Comparison of ENCODE assay signal across 7 mouse cellular contexts in the genomic region with DNA sequence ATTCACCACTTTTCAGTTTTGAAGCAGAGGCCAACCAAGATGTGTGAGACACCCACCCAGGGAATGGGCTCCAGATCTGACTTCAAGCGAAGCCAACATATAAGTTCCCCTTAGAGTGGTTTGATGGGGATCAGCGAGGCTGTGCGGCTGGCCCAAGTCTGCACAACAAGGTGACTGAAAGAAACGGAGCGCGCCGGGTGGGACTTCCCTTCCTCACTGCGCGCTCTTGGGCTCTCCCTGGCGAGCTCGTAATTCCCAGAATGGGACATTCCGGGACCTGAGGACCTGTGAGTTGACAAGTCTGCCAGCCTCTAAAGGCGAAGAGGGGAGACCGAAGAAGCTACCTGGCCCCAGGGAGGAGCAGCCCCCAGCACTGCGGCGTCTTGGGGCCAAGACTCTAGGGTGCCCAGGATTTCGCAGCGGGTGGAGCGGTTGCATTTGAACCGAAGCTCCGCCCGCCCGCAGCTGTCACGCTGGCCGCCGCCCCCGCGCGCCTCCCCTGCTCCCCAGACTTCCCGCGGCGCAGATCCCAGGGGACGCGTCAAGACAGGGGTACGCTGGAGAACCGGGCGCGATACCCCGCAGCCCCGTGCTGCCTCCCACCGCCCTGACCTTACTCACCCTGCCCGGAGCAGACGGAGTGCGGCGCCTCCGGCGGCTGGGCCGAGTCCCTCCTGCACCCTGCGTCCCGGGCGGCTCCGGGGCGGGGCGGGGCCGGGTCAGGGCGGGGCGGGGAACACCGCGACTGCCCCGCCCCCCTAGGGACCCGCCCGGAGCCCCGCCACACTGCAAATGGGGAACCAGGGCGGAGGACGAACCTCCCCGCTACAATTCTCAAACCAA. TPM values are rescaled to one million over a fixed set of nuclear protein-coding genes. Genes with fewer than 3 reads are reported as not detected.
DNase-seq lines count a peak whose midpoint lies in the region; ATAC-seq and TF ChIP-seq lines count a peak whose summit lies in the region.

Gene Syne3 (minus strand): TSS at position 440 of the 843 bp plus-strand sequence.

- peak within 1 kb of the TSS; percentile 52 for H3K9ac ChIP-seq in hindbrain, postnatal 0 days (replicated peaks; ENCODE audit: low read length)
- H3K9ac ChIP-seq in limb, embryonic 13.5 days: peak within 1 kb of the TSS; percentile 72
- H3K9ac ChIP-seq in midbrain, embryonic 15.5 days: peak within 1 kb of the TSS; percentile 49

- H3K4me1 ChIP-seq in brown adipose tissue, adult 24 weeks (ENCODE audit: control insufficient read depth, insufficient read depth, insufficient read length, low read length): peaks cover 14% of the 10 kb centered on the region
- H3K4me1 ChIP-seq in hindbrain, postnatal 0 days (ENCODE audit: insufficient read depth, low read length): no peaks in the 10 kb centered on the region
- H3K4me1 ChIP-seq in limb, embryonic 13.5 days: peaks cover 34% of the 10 kb centered on the region
- H3K4me1 ChIP-seq in midbrain, embryonic 15.5 days: peaks cover 17% of the 10 kb centered on the region
- peaks cover 42% of the 10 kb centered on the region; the same call in 1 of the 2 replicates for H3K4me1 ChIP-seq in spleen, adult 2 months (ENCODE audit: control insufficient read depth, insufficient read depth, insufficient read length)

- 0 out of 2 replicates have a peak, but pooled peaks cover 4% of the 10 kb centered on the region for H3K27me3 ChIP-seq in hindbrain, postnatal 0 days (ENCODE audit: insufficient read depth, low read length)
- peaks cover 50% of the 10 kb centered on the region for H3K27me3 ChIP-seq in limb, embryonic 13.5 days
- H3K27me3 ChIP-seq in midbrain, embryonic 15.5 days (replicated peaks): peaks cover 44% of the 10 kb centered on the region
- H3K27me3 ChIP-seq in spleen, adult 2 months (ENCODE audit: control insufficient read depth, insufficient read depth, low read length): no peaks in the 10 kb centered on the region

- H3K9me3 ChIP-seq in hindbrain, postnatal 0 days (ENCODE audit: low read length): no peaks in the 10 kb centered on the region
- no peaks in the 10 kb centered on the region for H3K9me3 ChIP-seq in limb, embryonic 13.5 days
- no peaks in the 10 kb centered on the region for H3K9me3 ChIP-seq in midbrain, embryonic 15.5 days

- peak; percentile 57; the same call in 1 of the 2 replicates for ATAC-seq in hindbrain, postnatal 0 days
- peak; percentile 63 for ATAC-seq in limb, embryonic 13.5 days (ENCODE audit: low FRiP score, low read depth)
- peak; percentile 68 for ATAC-seq in midbrain, embryonic 15.5 days (replicated peaks)

- intact Hi-C loops in gastrocnemius, postnatal 14 days (cut with DNase I; ENCODE audit: low total_unique reads): no loop called here

- H3K27ac ChIP-seq in brown adipose tissue, adult 24 weeks (replicated peaks; ENCODE audit: low read depth, low read length): peak within 1 kb of the TSS; percentile 60; the same call in 1 of the 2 replicates
- no peak within 1 kb of the TSS for H3K27ac ChIP-seq in hindbrain, postnatal 0 days
- H3K27ac ChIP-seq in limb, embryonic 13.5 days: peak within 1 kb of the TSS; percentile 10; the same call in 1 of the 2 replicates
- no peak within 1 kb of the TSS for H3K27ac ChIP-seq in midbrain, embryonic 15.5 days
- H3K27ac ChIP-seq in spleen, adult 2 months (ENCODE audit: insufficient read depth, low read length): peak within 1 kb of the TSS; percentile 93

- peak; percentile 20; the same call in 1 of the 2 replicates for TF ChIP-seq POLR2A in spleen, adult 2 months (IDR thresholded peaks at IDR 0.05; ENCODE audit: low read depth, low read length)

- no peak for TF ChIP-seq CTCF in hindbrain, postnatal 0 days (IDR thresholded peaks at IDR 0.05; ENCODE audit: low read depth)
- no peak for TF ChIP-seq CTCF in spleen, adult 2 months (IDR thresholded peaks at IDR 0.05; ENCODE audit: extremely low read depth, insufficient read depth, insufficient read length, insufficient replicate concordance)

- 2% methylated on average over 56 of the region's 66 CpGs for WGBS in hindbrain, postnatal 0 days
- WGBS in limb, embryonic 13.5 days: under 1% methylated on average over 64 of the region's 66 CpGs
- under 1% methylated on average over 65 of the region's 66 CpGs for WGBS in midbrain, embryonic 15.5 days
- WGBS in spleen, adult 2 months: under 1% methylated on average over 62 of the region's 66 CpGs

- peak within 1 kb of the TSS; percentile 97 for H3K4me2 ChIP-seq in hindbrain, postnatal 0 days (ENCODE audit: low read depth, low read length)
- H3K4me2 ChIP-seq in limb, embryonic 13.5 days (replicated peaks): peak within 1 kb of the TSS; percentile 99
- peak within 1 kb of the TSS; percentile 97 for H3K4me2 ChIP-seq in midbrain, embryonic 15.5 days

- no peaks in the 10 kb centered on the region for H3K36me3 ChIP-seq in hindbrain, postnatal 0 days (ENCODE audit: insufficient read depth, low read length)
- H3K36me3 ChIP-seq in limb, embryonic 13.5 days: no peaks in the 10 kb centered on the region
- no peaks in the 10 kb centered on the region for H3K36me3 ChIP-seq in midbrain, embryonic 15.5 days (replicated peaks)
- H3K36me3 ChIP-seq in spleen, adult 2 months (ENCODE audit: control insufficient read depth, insufficient read depth, low read length): no peaks in the 10 kb centered on the region

- peak; percentile 84 for DNase-seq in NIH3T3 (ENCODE audit: low read depth)
- peak; percentile 78 for DNase-seq in gastrocnemius, postnatal 14 days
- peak; percentile 31 for DNase-seq in hindbrain, postnatal 0 days (ENCODE audit: low spot score)
- DNase-seq in spleen, adult 2 months (ENCODE audit: low read depth in 1 of 2, low spot score in 2 of 2): peak; percentile 57 to 80

- peak within 1 kb of the TSS; percentile 89 for H3K4me3 ChIP-seq in brown adipose tissue, adult 24 weeks (ENCODE audit: insufficient read depth, low read depth, low read length)
- peak within 1 kb of the TSS; percentile 57 for H3K4me3 ChIP-seq in hindbrain, postnatal 0 days (ENCODE audit: low read length)
- peak within 1 kb of the TSS; percentile 69 for H3K4me3 ChIP-seq in limb, embryonic 13.5 days
- peak within 1 kb of the TSS; percentile 58 for H3K4me3 ChIP-seq in midbrain, embryonic 15.5 days
- H3K4me3 ChIP-seq in spleen, adult 2 months (ENCODE audit: extremely low read depth, insufficient read depth, insufficient read length): peak within 1 kb of the TSS; percentile 94

RNA-seq across cellular contexts. Expression of gene Syne3, which starts in this region (rescaled TPM):
- 2.8 and 3.3 TPM in 2 replicates for polyA plus RNA-seq in brown adipose tissue, adult 24 weeks (2012; ENCODE audit: insufficient read depth, insufficient read length, missing spikeins)
- 1 to 10 TPM; 5.7 TPM for total RNA-seq in gastrocnemius, postnatal 14 days (2021)
- total RNA-seq in hindbrain, postnatal 0 days (2014; rRNA removed): 1.4 TPM in 2 replicates
- 0.66 and 0.98 TPM in 2 replicates for polyA plus RNA-seq in hindbrain, postnatal 0 days (2015; fragmentation: Nextera tagmentation; extraction: Ambion mirVana)
- 1.4 and 1.6 TPM in 2 replicates for polyA plus RNA-seq in limb, embryonic 13.5 days (2015; fragmentation: Nextera tagmentation; extraction: Ambion mirVana)
- polyA plus RNA-seq in midbrain, embryonic 15.5 days (2015; fragmentation: Nextera tagmentation; extraction: Ambion mirVana): 0.40 and 0.49 TPM in 2 replicates
- 5.4 and 6.3 TPM in 2 replicates for polyA plus RNA-seq in spleen, adult 2 months (2012; rRNA removed)

Comparison
In these comparisons a context has a peak if more than half of its experiments do, and no peak if none do; other contexts are left out.
1. Peak in ATAC-seq, H3K4me3 ChIP-seq, H3K9ac ChIP-seq and H3K4me2 ChIP-seq in midbrain, embryonic 15.5 days; RNA of the gene not detected or under 1 TPM.
2. DNase-seq: peak in every context shown above with its lines; median percentile 84 in NIH3T3; 78 in gastrocnemius, postnatal 14 days; 68 in spleen, adult 2 months; 31 in hindbrain, postnatal 0 days.
3. H3K27ac ChIP-seq: peak in brown adipose tissue, adult 24 weeks (single experiment), limb, embryonic 13.5 days (single experiment) and spleen, adult 2 months (single experiment); none in hindbrain, postnatal 0 days (single experiment) and midbrain, embryonic 15.5 days (single experiment).
4. Peak in every context shown above with its lines, with median percentiles within 50 percentile points of each other: H3K4me3 ChIP-seq, ATAC-seq, H3K4me2 ChIP-seq and H3K9ac ChIP-seq.